Mouse (Mus musculus): Measurements from ENCODE around the gene Hspa1b. TPM values are rescaled to one million over a fixed set of nuclear protein-coding genes. Genes with fewer than 3 reads are reported as not detected.

Gene Hspa1b
- polyA plus RNA-seq, 1 experiment from 2014 or later, result 0.54 TPM

- Histone ChIP-seq H3K4me2 (replicated peaks; ENCODE audit: low read depth, low read length) (peak within 1 kb of the TSS; percentile 97), H3K36me3 (ENCODE audit: control insufficient read depth, insufficient read depth, low read length) (peaks cover 9% of the 10 kb centered on the region; the same call in 1 of the 2 replicates), H3K4me3 (ENCODE audit: low read length) (peak within 1 kb of the TSS; percentile 58), H3K9me3 (ENCODE audit: control insufficient read depth, low read length) (no peaks in the 10 kb centered on the region), H3K4me1 (ENCODE audit: control insufficient read depth, insufficient read depth, low read length) (peaks cover 9% of the 10 kb centered on the region; the same call in 1 of the 2 replicates), H3K27me3 (ENCODE audit: control insufficient read depth, insufficient read depth, low read length) (no peaks in the 10 kb centered on the region), H3K9ac (ENCODE audit: low read depth, low read length) (peak within 1 kb of the TSS; percentile 68), H3K27ac (ENCODE audit: low read depth, low read length) (no peak within 1 kb of the TSS)
- peak; percentile 97 for ATAC-seq (ENCODE audit: low FRiP score, low TSS enrichment)
- WGBS, result under 1% methylated on average over 33 of the region's 38 CpGs
These were observed 27.8 kb downstream of the Hspa1b start, which contains the start of gene Neu1 for GRCm38 (mm10) chr17:34931061-34931734. Gene Neu1 (plus strand): TSS chr17:34931253.

GRCm38 (mm10) chr17:34928841-34929240 lies 30.2 kb downstream of the Hspa1b start:
- H3K27me3 ChIP-seq (ENCODE audit: control insufficient read depth, insufficient read depth, low read length), result no peaks in the 10 kb centered on the region
- 70% methylated on average over 4 of the region's 4 CpGs for WGBS
- peaks cover 9% of the 10 kb centered on the region; the same call in 1 of the 2 replicates for H3K4me1 ChIP-seq (ENCODE audit: control insufficient read depth, insufficient read depth, low read length)
- no peak overlapping the region for H3K27ac ChIP-seq (ENCODE audit: low read depth, low read length)
- no peak overlapping the region for H3K4me3 ChIP-seq (ENCODE audit: low read length)
- H3K9me3 ChIP-seq (ENCODE audit: control insufficient read depth, low read length), result no peaks in the 10 kb centered on the region
- no peaks in the 10 kb centered on the region for H3K36me3 ChIP-seq (ENCODE audit: control insufficient read depth, insufficient read depth, low read length)
- no peak overlapping the region for H3K4me2 ChIP-seq (replicated peaks; ENCODE audit: low read depth, low read length)
- no peak for ATAC-seq (ENCODE audit: low FRiP score, low TSS enrichment)
- no peak overlapping the region for H3K9ac ChIP-seq (ENCODE audit: low read depth, low read length)

GRCm38 (mm10) chr17:34927306-34928019 lies 31.6 kb downstream of the Hspa1b start:
- Histone ChIP-seq H3K4me2 (replicated peaks; ENCODE audit: low read depth, low read length) (no peak overlapping the region), H3K9ac (ENCODE audit: low read depth, low read length) (no peak overlapping the region), H3K36me3 (ENCODE audit: control insufficient read depth, insufficient read depth, low read length) (no peaks in the 10 kb centered on the region), H3K4me1 (ENCODE audit: control insufficient read depth, insufficient read depth, low read length) (peaks cover 8% of the 10 kb centered on the region; the same call in 1 of the 2 replicates), H3K27me3 (ENCODE audit: control insufficient read depth, insufficient read depth, low read length) (no peaks in the 10 kb centered on the region), H3K9me3 (ENCODE audit: control insufficient read depth, low read length) (no peaks in the 10 kb centered on the region), H3K4me3 (ENCODE audit: low read length) (no peak overlapping the region), H3K27ac (ENCODE audit: low read depth, low read length) (no peak overlapping the region)
- WGBS, result 85% methylated on average over 18 of the region's 18 CpGs
- ATAC-seq (ENCODE audit: low FRiP score, low TSS enrichment), result no peak

- Histone ChIP-seq H3K36me3 (ENCODE audit: control insufficient read depth, insufficient read depth, low read length) (no peaks in the 10 kb centered on the region), H3K27me3 (ENCODE audit: control insufficient read depth, insufficient read depth, low read length) (no peaks in the 10 kb centered on the region), H3K9me3 (ENCODE audit: control insufficient read depth, low read length) (no peaks in the 10 kb centered on the region), H3K4me3 (ENCODE audit: low read length) (no peak overlapping the region), H3K4me2 (replicated peaks; ENCODE audit: low read depth, low read length) (no peak overlapping the region), H3K27ac (ENCODE audit: low read depth, low read length) (no peak overlapping the region), H3K9ac (ENCODE audit: low read depth, low read length) (no peak overlapping the region), H3K4me1 (ENCODE audit: control insufficient read depth, insufficient read depth, low read length) (no peaks in the 10 kb centered on the region; the same call in 1 of the 2 replicates)
- WGBS, result 60% methylated on average over 5 of the region's 5 CpGs
- ATAC-seq (ENCODE audit: low FRiP score, low TSS enrichment), result no peak
These were observed 34.8 kb downstream of the Hspa1b start for GRCm38 (mm10) chr17:34924258-34924657.

- WGBS, result 35% methylated on average over 6 of the region's 6 CpGs
- ATAC-seq (ENCODE audit: low FRiP score, low TSS enrichment), result peak; percentile 63; the same call in 1 of the 2 replicates
- H3K4me3 ChIP-seq (ENCODE audit: low read length), result no peak overlapping the region
These were observed 36.1 kb downstream of the Hspa1b start for GRCm38 (mm10) chr17:34922939-34923338.

GRCm38 (mm10) chr17:34917188-34917587 lies 41.9 kb downstream of the Hspa1b start:
- no peaks in the 10 kb centered on the region for H3K27me3 ChIP-seq (ENCODE audit: control insufficient read depth, insufficient read depth, low read length)
- no peak overlapping the region for H3K4me3 ChIP-seq (ENCODE audit: low read length)
- no peaks in the 10 kb centered on the region for H3K9me3 ChIP-seq (ENCODE audit: control insufficient read depth, low read length)
- H3K36me3 ChIP-seq (ENCODE audit: control insufficient read depth, insufficient read depth, low read length), result peaks cover 19% of the 10 kb centered on the region
- 0 out of 2 replicates have a peak, but pooled peaks cover 9% of the 10 kb centered on the region for H3K4me1 ChIP-seq (ENCODE audit: control insufficient read depth, insufficient read depth, low read length)
- H3K9ac ChIP-seq (ENCODE audit: low read depth, low read length), result no peak overlapping the region
- ATAC-seq (ENCODE audit: low FRiP score, low TSS enrichment), result no peak
- H3K27ac ChIP-seq (ENCODE audit: low read depth, low read length), result no peak overlapping the region
- no peak overlapping the region for H3K4me2 ChIP-seq (replicated peaks; ENCODE audit: low read depth, low read length)
- WGBS, result 79% methylated on average over 9 of the region's 9 CpGs

More at GRCm38 (mm10) chr17:34922939-34923338, 36.1 kb downstream of the Hspa1b start:
- Histone ChIP-seq H3K27ac (ENCODE audit: low read depth, low read length) (no peak overlapping the region), H3K9ac (ENCODE audit: low read depth, low read length) (no peak overlapping the region), H3K27me3 (ENCODE audit: control insufficient read depth, insufficient read depth, low read length) (no peaks in the 10 kb centered on the region), H3K4me2 (replicated peaks; ENCODE audit: low read depth, low read length) (no peak overlapping the region), H3K4me1 (ENCODE audit: control insufficient read depth, insufficient read depth, low read length) (no peaks in the 10 kb centered on the region; the same call in 1 of the 2 replicates), H3K36me3 (ENCODE audit: control insufficient read depth, insufficient read depth, low read length) (no peaks in the 10 kb centered on the region), H3K9me3 (ENCODE audit: control insufficient read depth, low read length) (no peaks in the 10 kb centered on the region)

GRCm38 (mm10) chr17:34916316-34916715 lies 42.7 kb downstream of the Hspa1b start:
- Histone ChIP-seq H3K9me3 (ENCODE audit: control insufficient read depth, low read length) (no peaks in the 10 kb centered on the region), H3K27me3 (ENCODE audit: control insufficient read depth, insufficient read depth, low read length) (no peaks in the 10 kb centered on the region), H3K4me2 (replicated peaks; ENCODE audit: low read depth, low read length) (no peak overlapping the region), H3K36me3 (ENCODE audit: control insufficient read depth, insufficient read depth, low read length) (peaks cover 28% of the 10 kb centered on the region), H3K4me3 (ENCODE audit: low read length) (no peak overlapping the region), H3K4me1 (ENCODE audit: control insufficient read depth, insufficient read depth, low read length) (0 out of 2 replicates have a peak, but pooled peaks cover 9% of the 10 kb centered on the region), H3K27ac (ENCODE audit: low read depth, low read length) (no peak overlapping the region), H3K9ac (ENCODE audit: low read depth, low read length) (no peak overlapping the region)
- 88% methylated on average over 5 of the region's 5 CpGs for WGBS
- no peak for ATAC-seq (ENCODE audit: low FRiP score, low TSS enrichment)

- WGBS, result 8% methylated on average over 11 of the region's 11 CpGs
- ATAC-seq (ENCODE audit: low FRiP score, low TSS enrichment), result peak; percentile 69
- H3K9me3 ChIP-seq (ENCODE audit: control insufficient read depth, low read length), result no peaks in the 10 kb centered on the region
- no peak overlapping the region for H3K4me3 ChIP-seq (ENCODE audit: low read length)
- H3K27me3 ChIP-seq (ENCODE audit: control insufficient read depth, insufficient read depth, low read length), result no peaks in the 10 kb centered on the region
- peak overlapping the region; percentile 23; the same call in 1 of the 2 replicates for H3K9ac ChIP-seq (ENCODE audit: low read depth, low read length)
- H3K4me1 ChIP-seq (ENCODE audit: control insufficient read depth, insufficient read depth, low read length), result 0 out of 2 replicates have a peak, but pooled peaks cover 9% of the 10 kb centered on the region
- peak overlapping the region; percentile 26 for H3K4me2 ChIP-seq (replicated peaks; ENCODE audit: low read depth, low read length)
- peaks cover 37% of the 10 kb centered on the region for H3K36me3 ChIP-seq (ENCODE audit: control insufficient read depth, insufficient read depth, low read length)
- no peak overlapping the region; the same call in 1 of the 2 replicates for H3K27ac ChIP-seq (ENCODE audit: low read depth, low read length)
These were observed 43.6 kb downstream of the Hspa1b start for GRCm38 (mm10) chr17:34915410-34915831.

Measured in kidney, embryonic 14.5 days (tissue).